Mouse (Mus musculus): Measurements from ENCODE around the gene Card14. TPM values are rescaled to one million over a fixed set of nuclear protein-coding genes. Genes with fewer than 3 reads are reported as not detected.
"Not testable (repeated sequence)": the region's sequence is repeated elsewhere in the genome, so short reads cannot be mapped to it uniquely, and the experiment has no call there.

Gene Card14
- total and polyA plus RNA-seq, 3 experiments, result 0.11 to 0.33 TPM; not detected in 1

- H3K27ac ChIP-seq, result no peak overlapping the region
- no peaks in the 10 kb centered on the region for H3K36me3 ChIP-seq (ENCODE audit: control insufficient read depth, insufficient read depth, low read length)
- no peaks in the 10 kb centered on the region for H3K79me2 ChIP-seq (replicated peaks; ENCODE audit: control insufficient read depth, insufficient read depth, low read length)
- no peak for DNase-seq
- WGBS, result 86% methylated on average over 11 of the region's 11 CpGs
- intact Hi-C loops (cut with DNase I), result no loop called here
- H3K9ac ChIP-seq (ENCODE audit: low read depth, low read length), result no peak overlapping the region
- no peaks in the 10 kb centered on the region for H3K27me3 ChIP-seq (ENCODE audit: control insufficient read depth, insufficient read depth, low read length)
- peaks cover 2% of the 10 kb centered on the region; the same call in 1 of the 2 replicates for H3K4me1 ChIP-seq (ENCODE audit: control insufficient read depth, insufficient read depth, low read length)
- TF ChIP-seq CTCF (IDR thresholded peaks at IDR 0.05) (no peak), EP300 (IDR thresholded peaks at IDR 0.05; ENCODE audit: insufficient read depth, low read depth, low read length) (no peak)
- H3K4me3 ChIP-seq, result no peak overlapping the region
Observed at GRCm38 (mm10) chr11:119377326-119377725, 69.8 kb downstream of the Card14 start.

DNA sequence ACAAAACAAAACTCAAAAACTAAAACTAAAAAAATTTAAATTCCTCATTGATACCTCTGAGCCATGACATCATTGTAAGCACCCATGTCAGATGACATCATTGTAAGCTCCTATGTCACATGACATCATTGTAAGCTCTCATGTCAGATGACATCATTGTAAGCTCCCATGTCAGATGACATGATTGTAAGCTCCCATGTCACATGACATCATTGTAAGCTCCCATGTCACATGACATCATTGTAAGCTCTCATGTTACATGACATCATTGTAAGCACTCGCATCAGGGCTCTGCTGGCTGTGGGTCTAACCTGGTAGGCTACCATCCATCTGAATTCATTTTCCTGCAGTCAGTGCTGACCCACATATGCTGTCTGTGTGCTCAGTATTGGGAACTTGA is 71.0 kb downstream of the Card14 start:
- H3K27ac ChIP-seq, result no peak overlapping the region
- no peak for DNase-seq
- intact Hi-C loops (cut with DNase I), result no loop called here
- no peak overlapping the region for H3K4me3 ChIP-seq
- no peaks in the 10 kb centered on the region for H3K79me2 ChIP-seq (replicated peaks; ENCODE audit: control insufficient read depth, insufficient read depth, low read length)
- TF ChIP-seq POLR2A (IDR thresholded peaks at IDR 0.05; ENCODE audit: insufficient read depth, low read depth, low read length) (no peak), CTCF (IDR thresholded peaks at IDR 0.05) (no peak)
- no peaks in the 10 kb centered on the region for H3K27me3 ChIP-seq (ENCODE audit: control insufficient read depth, insufficient read depth, low read length)
- peaks cover 2% of the 10 kb centered on the region; the same call in 1 of the 2 replicates for H3K4me1 ChIP-seq (ENCODE audit: control insufficient read depth, insufficient read depth, low read length)
- H3K36me3 ChIP-seq (ENCODE audit: control insufficient read depth, insufficient read depth, low read length), result no peaks in the 10 kb centered on the region
- H3K9ac ChIP-seq (ENCODE audit: low read depth, low read length), result no peak overlapping the region
- WGBS, result 86% methylated on average over 1 of the region's 1 CpGs

GRCm38 (mm10) chr11:119381631-119382337 is 74.2 kb downstream of the Card14 start:
- TF ChIP-seq CTCF (IDR thresholded peaks at IDR 0.05) (no peak), EP300 (IDR thresholded peaks at IDR 0.05; ENCODE audit: insufficient read depth, low read depth, low read length) (no peak), POLR2A (IDR thresholded peaks at IDR 0.05; ENCODE audit: insufficient read depth, low read depth, low read length) (no peak)
- no peaks in the 10 kb centered on the region for H3K27me3 ChIP-seq (ENCODE audit: control insufficient read depth, insufficient read depth, low read length)
- no peaks in the 10 kb centered on the region for H3K79me2 ChIP-seq (replicated peaks; ENCODE audit: control insufficient read depth, insufficient read depth, low read length)
- no peaks in the 10 kb centered on the region for H3K4me1 ChIP-seq (ENCODE audit: control insufficient read depth, insufficient read depth, low read length)
- H3K9ac ChIP-seq (ENCODE audit: low read depth, low read length), result no peak overlapping the region
- DNase-seq, result no peak
- WGBS, result 65% methylated on average over 9 of the region's 9 CpGs
- no peaks in the 10 kb centered on the region for H3K36me3 ChIP-seq (ENCODE audit: control insufficient read depth, insufficient read depth, low read length)
- intact Hi-C loops (cut with DNase I), result no loop called here
- H3K4me3 ChIP-seq, result no peak overlapping the region
- H3K27ac ChIP-seq, result no peak overlapping the region

DNA sequence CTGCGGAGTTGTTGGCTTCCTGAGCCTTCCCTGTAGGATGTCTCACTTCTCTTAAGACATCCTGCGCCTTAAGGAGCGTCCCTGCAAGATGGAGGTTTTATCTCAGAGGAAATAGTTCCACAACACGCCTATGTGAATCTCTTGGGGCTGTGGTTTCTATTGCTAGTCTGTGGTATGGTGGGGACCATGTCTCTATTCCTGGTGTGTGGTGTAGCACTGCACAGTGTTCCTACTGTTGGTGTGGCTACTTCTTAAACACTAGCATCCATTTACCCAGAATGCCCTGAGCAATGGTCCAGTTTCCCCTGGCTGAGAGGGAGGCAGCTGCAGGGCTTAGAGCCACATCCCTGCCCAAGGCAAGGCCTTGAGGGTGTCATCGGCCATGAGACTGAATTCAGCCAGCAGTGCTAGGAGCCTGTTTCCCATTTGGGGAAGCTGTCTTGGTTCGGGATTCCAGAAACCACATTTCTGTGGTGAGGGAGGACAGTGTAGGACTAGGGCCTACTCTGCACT is 74.8 kb downstream of the Card14 start:
- no peaks in the 10 kb centered on the region for H3K27me3 ChIP-seq (ENCODE audit: control insufficient read depth, insufficient read depth, low read length)
- H3K4me3 ChIP-seq, result no peak overlapping the region
- H3K79me2 ChIP-seq (replicated peaks; ENCODE audit: control insufficient read depth, insufficient read depth, low read length), result no peaks in the 10 kb centered on the region
- intact Hi-C loops (cut with DNase I), result no loop called here
- TF ChIP-seq EP300 (IDR thresholded peaks at IDR 0.05; ENCODE audit: insufficient read depth, low read depth, low read length) (no peak), POLR2A (IDR thresholded peaks at IDR 0.05; ENCODE audit: insufficient read depth, low read depth, low read length) (no peak), CTCF (IDR thresholded peaks at IDR 0.05) (no peak)
- no peak overlapping the region for H3K9ac ChIP-seq (ENCODE audit: low read depth, low read length)
- no peak overlapping the region for H3K27ac ChIP-seq
- 64% methylated on average over 6 of the region's 6 CpGs for WGBS
- no peaks in the 10 kb centered on the region for H3K36me3 ChIP-seq (ENCODE audit: control insufficient read depth, insufficient read depth, low read length)
- H3K4me1 ChIP-seq (ENCODE audit: control insufficient read depth, insufficient read depth, low read length), result no peaks in the 10 kb centered on the region
- DNase-seq, result peak in 1 of 2 experiments; percentile 12

GRCm38 (mm10) chr11:119384904-119385303 is 77.3 kb downstream of the Card14 start:
- intact Hi-C loops (cut with DNase I), result no loop called here
- H3K27ac ChIP-seq, result no peak overlapping the region
- TF ChIP-seq CTCF (IDR thresholded peaks at IDR 0.05), result no peak
- TF ChIP-seq EP300 (IDR thresholded peaks at IDR 0.05; ENCODE audit: insufficient read depth, low read depth, low read length), result no peak
- TF ChIP-seq POLR2A (IDR thresholded peaks at IDR 0.05; ENCODE audit: insufficient read depth, low read depth, low read length), result no peak
- no peaks in the 10 kb centered on the region for H3K36me3 ChIP-seq (ENCODE audit: control insufficient read depth, insufficient read depth, low read length)
- H3K79me2 ChIP-seq (replicated peaks; ENCODE audit: control insufficient read depth, insufficient read depth, low read length), result no peaks in the 10 kb centered on the region
- H3K9ac ChIP-seq (ENCODE audit: low read depth, low read length), result no peak overlapping the region
- no peak for DNase-seq
- no peak overlapping the region for H3K4me3 ChIP-seq
- H3K4me1 ChIP-seq (ENCODE audit: control insufficient read depth, insufficient read depth, low read length), result peaks cover 4% of the 10 kb centered on the region
- no peaks in the 10 kb centered on the region for H3K27me3 ChIP-seq (ENCODE audit: control insufficient read depth, insufficient read depth, low read length)
- 81% methylated on average over 4 of the region's 4 CpGs for WGBS

DNA sequence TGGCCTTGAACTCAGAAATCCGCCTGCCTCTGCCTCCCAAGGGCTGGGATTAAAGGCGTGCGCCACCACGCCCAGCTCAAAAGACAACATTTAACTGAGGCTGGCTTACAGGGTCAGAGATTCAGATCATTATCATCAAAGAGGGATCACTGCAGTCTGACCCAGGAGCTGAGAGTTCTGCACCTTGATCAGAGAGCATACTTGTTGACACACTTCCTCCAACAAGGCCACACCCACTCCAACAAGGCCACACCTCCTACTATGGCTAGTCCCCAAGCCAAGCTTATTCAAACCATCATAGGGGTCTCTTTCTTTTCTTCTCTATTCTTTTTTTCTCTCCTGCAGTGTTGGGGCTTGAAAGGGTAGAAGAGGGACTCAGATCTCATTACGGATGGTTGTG is 78.7 kb downstream of the Card14 start:
- 97% methylated on average over 5 of the region's 5 CpGs for WGBS
- H3K79me2 ChIP-seq (replicated peaks; ENCODE audit: control insufficient read depth, insufficient read depth, low read length), result no peaks in the 10 kb centered on the region
- intact Hi-C loops (cut with DNase I), result no loop called here
- no peak overlapping the region for H3K4me3 ChIP-seq
- no peak for DNase-seq
- no peak overlapping the region for H3K9ac ChIP-seq (ENCODE audit: low read depth, low read length)
- no peaks in the 10 kb centered on the region for H3K27me3 ChIP-seq (ENCODE audit: control insufficient read depth, insufficient read depth, low read length)
- no peaks in the 10 kb centered on the region for H3K36me3 ChIP-seq (ENCODE audit: control insufficient read depth, insufficient read depth, low read length)
- TF ChIP-seq CTCF (IDR thresholded peaks at IDR 0.05) (no peak), POLR2A (IDR thresholded peaks at IDR 0.05; ENCODE audit: insufficient read depth, low read depth, low read length) (no peak), EP300 (IDR thresholded peaks at IDR 0.05; ENCODE audit: insufficient read depth, low read depth, low read length) (no peak)
- no peak overlapping the region for H3K27ac ChIP-seq
- H3K4me1 ChIP-seq (ENCODE audit: control insufficient read depth, insufficient read depth, low read length), result peaks cover 6% of the 10 kb centered on the region

DNA sequence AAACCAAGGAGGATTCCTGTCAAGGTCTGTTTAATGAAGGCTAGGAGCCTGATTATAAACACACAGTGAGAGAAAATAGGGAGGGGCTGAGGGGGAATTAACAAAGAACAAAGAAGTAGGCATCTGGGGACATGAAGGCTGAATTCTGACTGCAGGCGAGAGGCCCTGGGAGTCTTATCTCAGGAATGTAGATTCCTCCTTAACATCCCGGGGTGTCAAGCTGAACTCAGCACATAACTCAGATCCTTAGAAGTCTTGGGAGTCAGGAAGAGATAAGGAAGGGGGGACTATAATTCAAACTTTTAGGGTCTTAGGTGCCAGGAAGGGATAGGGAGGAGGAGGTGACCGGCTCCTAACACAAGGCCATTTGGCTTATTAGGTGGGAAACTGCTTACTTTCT is 79.7 kb downstream of the Card14 start:
- WGBS, result 32% methylated on average over 3 of the region's 3 CpGs
- H3K27ac ChIP-seq; H3K27me3 ChIP-seq (ENCODE audit: control insufficient read depth, insufficient read depth, low read length); H3K9ac ChIP-seq (ENCODE audit: low read depth, low read length); H3K79me2 ChIP-seq (replicated peaks; ENCODE audit: control insufficient read depth, insufficient read depth, low read length); intact Hi-C loops (cut with DNase I); DNase-seq; H3K36me3 ChIP-seq (ENCODE audit: control insufficient read depth, insufficient read depth, low read length); H3K4me3 ChIP-seq: not testable (repeated sequence)
- H3K4me1 ChIP-seq (ENCODE audit: control insufficient read depth, insufficient read depth, low read length), result peaks cover 12% of the 10 kb centered on the region

Measured in heart, adult 2 months (tissue).